Mouse (Mus musculus) cortical plate, adult 2 months (tissue): ENCODE data around the gene Chchd5. TPM values are rescaled to one million over a fixed set of nuclear protein-coding genes. Genes with fewer than 3 reads are reported as not detected.

ENCODE experiments used
- H3K27ac ChIP-seq: fragments of 200-500 bp; 2 replicates; pipeline ENCODE4 v1.5.1; 2012; ENCODE audit warnings: low read length, control low read depth, inconsistent platforms; ENCODE audit not compliant: insufficient read depth
- H3K4me1 ChIP-seq: fragments of 200-500 bp; 2 replicates; pipeline ENCODE4 v1.6.1; 2011; ENCODE audit warnings: low read length; ENCODE audit not compliant: control insufficient read depth, insufficient read depth
- H3K4me3 ChIP-seq: fragments of 200-500 bp; 2 replicates; pipeline ENCODE4 v1.5.1; 2011; ENCODE audit warnings: mild to moderate bottlenecking, low read length, control low read depth; ENCODE audit not compliant: insufficient read depth
- CTCF ChIP-seq: fragments of 200-500 bp; IDR thresholded peaks from 2 replicates; pipeline ENCODE4 v1.5.1; 2011; ENCODE audit warnings: mild to moderate bottlenecking, control low read depth, low read length; ENCODE audit not compliant: insufficient read depth; ENCODE audit errors: extremely low read depth
- POLR2A ChIP-seq: fragments of 200-500 bp; IDR thresholded peaks from 2 replicates; pipeline ENCODE4 v1.6.1; 2011; ENCODE audit warnings: mild to moderate bottlenecking, low read length, control low read depth; ENCODE audit not compliant: insufficient read depth; ENCODE audit errors: extremely low read depth
- polyA plus RNA-seq: library from polyadenylated mRNA; depleted of rRNA; stranded (reverse); fragments of >200 nt; gene quantifications from 2 replicates; pipeline ENCODE4 v1.2.3, GENCODE M21; 2012

Gene Chchd5
- polyA plus RNA-seq, 1 experiment: 17.4 TPM

DNA sequence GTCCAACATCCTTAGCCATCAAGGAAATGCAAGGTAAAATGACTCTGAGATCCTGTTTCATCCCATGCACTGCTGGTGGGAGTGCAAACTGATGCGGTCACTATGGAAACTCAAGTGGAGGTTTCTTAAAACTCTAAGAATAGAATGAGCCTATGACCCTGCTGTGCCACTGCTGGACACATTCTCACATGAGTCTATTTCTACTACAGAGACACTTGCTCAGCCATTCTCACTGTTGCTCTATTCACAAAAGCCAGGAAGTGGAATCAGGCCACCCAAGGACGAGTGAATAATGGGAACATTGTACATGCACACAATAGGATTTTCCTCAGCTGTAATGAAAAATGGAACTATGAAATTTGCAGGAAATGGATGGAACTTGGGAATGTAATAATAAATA is 19.3 kb downstream of the Chchd5 start:
- TF ChIP-seq CTCF (no peak), POLR2A (no peak)
- Histone ChIP-seq H3K4me3 (no peak overlapping the region), H3K27ac (no peak overlapping the region), H3K4me1 (no peaks in the 10 kb centered on the region)

GRCm38 (mm10) chr2:129150386-129150785 is 20.9 kb downstream of the Chchd5 start:
- Histone ChIP-seq H3K27ac (no peak overlapping the region), H3K4me1 (no peaks in the 10 kb centered on the region), H3K4me3 (no peak overlapping the region)
- TF ChIP-seq CTCF: no peak
- TF ChIP-seq POLR2A: no peak

DNA sequence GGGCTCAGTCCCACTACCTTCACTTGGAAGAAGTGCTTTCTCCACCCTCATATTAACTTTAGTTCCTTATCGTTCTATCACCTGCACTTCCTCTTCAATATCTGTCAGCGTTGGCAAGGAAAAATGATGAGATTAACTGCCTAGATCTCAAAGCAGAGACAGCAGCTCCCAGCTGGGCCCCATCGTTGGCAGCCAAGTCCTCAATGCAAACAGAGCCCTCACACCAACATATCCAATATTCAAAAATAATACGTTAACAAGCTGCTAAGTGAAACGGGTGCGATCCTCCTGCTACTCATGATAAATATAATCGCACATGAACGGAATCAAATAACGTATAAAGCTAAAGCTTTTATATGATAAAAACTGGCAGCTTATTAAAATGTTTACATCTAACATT is 21.6 kb downstream of the Chchd5 start:
- TF ChIP-seq CTCF (no peak), POLR2A (no peak)
- H3K4me3 ChIP-seq: no peak overlapping the region
- H3K27ac ChIP-seq: no peak overlapping the region
- no peaks in the 10 kb centered on the region for H3K4me1 ChIP-seq

- TF ChIP-seq POLR2A (no peak), CTCF (no peak)
- Histone ChIP-seq H3K4me1 (no peaks in the 10 kb centered on the region), H3K27ac (no peak overlapping the region), H3K4me3 (no peak overlapping the region)
These were observed 23.3 kb downstream of the Chchd5 start for GRCm38 (mm10) chr2:129152751-129153150.

DNA sequence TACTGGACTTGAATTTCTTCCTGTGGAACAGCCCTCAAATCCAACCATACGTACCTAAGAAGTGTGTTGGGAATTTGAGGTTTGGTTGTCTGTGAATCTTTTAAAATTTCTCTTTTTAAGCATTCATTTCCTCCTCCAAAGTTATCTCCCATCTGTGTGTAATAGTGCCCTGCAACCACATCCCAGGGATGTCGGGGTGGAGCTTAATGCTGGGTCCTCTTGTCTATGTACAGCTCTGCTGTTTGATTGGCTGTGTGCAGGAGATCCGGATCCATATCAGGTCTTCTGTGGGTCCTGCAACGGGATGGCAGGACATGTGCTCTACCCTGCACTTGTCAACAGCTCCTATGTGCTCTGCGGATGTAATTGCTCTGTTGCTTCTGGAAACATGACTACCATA is 35.3 kb downstream of the Chchd5 start:
- TF ChIP-seq CTCF (no peak), POLR2A (no peak)

GRCm38 (mm10) chr2:129166466-129167463 is 37.3 kb downstream of the Chchd5 start:
- Histone ChIP-seq H3K27ac (no peak overlapping the region), H3K4me1 (no peaks in the 10 kb centered on the region), H3K4me3 (no peak overlapping the region)
- TF ChIP-seq CTCF (no peak), POLR2A (no peak)

More for the DNA sequence above, 35.3 kb downstream of the Chchd5 start:
- no peak overlapping the region for H3K27ac ChIP-seq
- no peaks in the 10 kb centered on the region for H3K4me1 ChIP-seq
- H3K4me3 ChIP-seq: no peak overlapping the region

DNA sequence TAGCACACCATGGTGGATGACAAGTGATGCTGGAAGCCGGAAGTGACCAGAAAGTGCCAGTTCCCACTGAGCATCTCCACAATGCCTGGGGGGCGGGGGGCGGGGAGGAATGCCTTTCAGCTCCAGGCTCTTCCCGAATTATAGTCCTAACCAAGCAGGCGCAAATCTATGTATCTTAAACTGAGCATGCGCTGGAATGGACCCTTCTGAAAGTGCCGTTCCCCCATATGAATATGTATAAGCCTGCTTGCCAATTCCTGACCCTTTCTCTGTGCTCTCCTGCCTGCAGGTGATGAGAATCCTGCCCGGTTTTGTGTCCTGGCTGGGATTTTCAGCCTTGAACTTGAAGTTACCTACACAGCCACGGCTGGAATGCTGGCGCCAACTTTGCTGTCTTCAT is 43.9 kb downstream of the Chchd5 start:
- TF ChIP-seq CTCF: no peak
- TF ChIP-seq POLR2A: no peak
- Histone ChIP-seq H3K27ac (no peak overlapping the region), H3K4me1 (no peaks in the 10 kb centered on the region), H3K4me3 (no peak overlapping the region)

- TF ChIP-seq CTCF (peak; percentile 83), POLR2A (no peak)
- no peaks in the 10 kb centered on the region for H3K4me1 ChIP-seq
- no peak overlapping the region for H3K4me3 ChIP-seq
- no peak overlapping the region for H3K27ac ChIP-seq
These were observed 45.0 kb downstream of the Chchd5 start for GRCm38 (mm10) chr2:129174474-129174873.

- TF ChIP-seq POLR2A: no peak
- no peak for TF ChIP-seq CTCF
- no peak overlapping the region for H3K4me3 ChIP-seq
- no peak overlapping the region for H3K27ac ChIP-seq
- no peaks in the 10 kb centered on the region for H3K4me1 ChIP-seq
These were observed 46.1 kb downstream of the Chchd5 start for GRCm38 (mm10) chr2:129175636-129176035.
